Mouse (Mus musculus): ENCODE measurements around the gene Slamf7.

The Slamf7 gene

GRCm38 (mm10) chr1:171637101-171637500, 15.7 kb downstream of the Slamf7 start:
- DNase-seq (ENCODE audit: low read depth, low spot score), result no peak

DNA sequence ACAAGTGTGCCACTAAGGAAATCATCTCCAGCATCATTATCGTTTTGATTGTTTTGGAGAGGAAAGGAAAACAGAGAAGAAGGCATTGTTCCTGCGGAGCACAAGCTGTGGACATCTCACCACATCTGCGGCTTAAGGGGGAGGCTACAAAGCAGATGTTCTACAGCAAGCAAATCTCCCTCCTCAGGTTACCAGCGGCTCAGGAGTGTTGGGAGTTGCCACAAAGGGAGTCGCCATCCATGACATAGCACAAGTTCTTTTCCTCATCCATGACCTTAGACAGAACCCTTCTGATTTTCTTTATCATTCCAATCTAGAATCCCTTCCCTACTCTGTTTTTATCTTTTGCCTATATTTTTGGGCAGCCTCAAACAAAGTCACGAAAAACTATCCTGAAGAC, 17.1 kb downstream of the Slamf7 start:
- DNase-seq (ENCODE audit: low read depth, low spot score), result no peak

- peak; percentile 60 for DNase-seq (ENCODE audit: low read depth, low spot score)
These were observed 21.4 kb downstream of the Slamf7 start for GRCm38 (mm10) chr1:171631447-171631846.

DNA sequence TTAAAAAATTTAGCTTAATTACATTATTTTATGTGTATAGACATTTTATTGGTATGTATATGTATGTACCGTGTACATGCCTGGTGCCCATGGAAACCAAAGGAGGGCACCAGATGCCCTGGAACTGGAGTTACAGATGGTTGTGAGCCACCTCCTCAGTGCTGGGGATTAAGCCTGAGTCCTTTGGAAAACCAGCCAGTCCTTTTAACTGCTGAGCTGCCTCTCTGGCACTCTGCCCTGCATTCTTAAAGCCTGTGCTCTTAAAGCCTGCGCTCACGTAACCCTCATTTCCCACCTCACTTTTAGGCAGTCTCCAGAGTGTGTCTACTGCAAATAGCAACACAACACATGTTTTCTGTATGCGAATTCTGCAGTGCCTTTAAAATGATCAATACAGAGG, 21.9 kb downstream of the Slamf7 start:
- DNase-seq (ENCODE audit: low read depth, low spot score), result no peak

- DNase-seq (ENCODE audit: low read depth, low spot score), result no peak
These were observed 22.8 kb downstream of the Slamf7 start for GRCm38 (mm10) chr1:171630041-171630440.

GRCm38 (mm10) chr1:171629168-171629567, 23.7 kb downstream of the Slamf7 start:
- DNase-seq (ENCODE audit: low read depth, low spot score), result no peak

GRCm38 (mm10) chr1:171627801-171628200, 25.0 kb downstream of the Slamf7 start:
- DNase-seq (ENCODE audit: low read depth, low spot score), result no peak

- no peak for DNase-seq (ENCODE audit: low read depth, low spot score)
These were observed 32.7 kb downstream of the Slamf7 start for GRCm38 (mm10) chr1:171620091-171620490.

DNA sequence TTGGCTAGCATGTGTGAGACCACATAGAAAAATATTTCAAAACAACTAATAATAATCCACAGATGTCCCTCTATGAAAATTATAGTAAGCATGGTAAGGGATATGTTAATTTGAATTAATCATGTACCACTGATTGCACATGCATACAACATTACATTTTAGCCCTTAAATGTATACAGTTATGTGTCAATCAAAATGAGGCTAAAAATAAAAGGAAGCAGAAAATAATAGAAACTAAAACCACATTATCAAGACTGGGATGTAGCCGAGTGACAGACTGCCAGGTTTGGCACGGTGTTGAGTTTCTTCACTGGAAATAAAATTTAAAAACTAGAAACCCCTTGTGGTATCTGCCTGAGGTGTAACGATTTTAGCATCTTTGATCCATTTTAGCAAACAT, 33.2 kb downstream of the Slamf7 start:
- no peak for DNase-seq (ENCODE audit: low read depth, low spot score)

DNA sequence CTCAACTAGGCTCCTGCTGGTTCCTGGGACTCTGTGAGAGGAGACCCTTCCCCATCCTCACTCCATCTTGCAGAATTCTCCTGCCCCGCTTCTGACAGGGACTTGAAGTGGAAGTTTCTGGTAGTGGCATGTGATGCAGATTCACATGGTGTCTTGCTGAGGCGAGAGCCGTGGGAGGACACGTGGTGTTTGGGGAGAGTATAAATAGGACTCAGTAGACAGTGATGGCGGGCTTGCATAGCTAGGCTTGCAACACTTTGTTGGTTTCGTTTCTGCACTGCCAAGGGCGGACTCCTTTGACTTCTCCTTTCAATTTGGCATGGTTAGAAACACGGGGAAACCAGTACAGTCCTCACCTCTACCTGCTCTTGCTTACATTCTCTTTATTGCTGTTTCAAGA, 33.8 kb downstream of the Slamf7 start:
- peak; percentile 70 for DNase-seq (ENCODE audit: low read depth, low spot score)

DNA sequence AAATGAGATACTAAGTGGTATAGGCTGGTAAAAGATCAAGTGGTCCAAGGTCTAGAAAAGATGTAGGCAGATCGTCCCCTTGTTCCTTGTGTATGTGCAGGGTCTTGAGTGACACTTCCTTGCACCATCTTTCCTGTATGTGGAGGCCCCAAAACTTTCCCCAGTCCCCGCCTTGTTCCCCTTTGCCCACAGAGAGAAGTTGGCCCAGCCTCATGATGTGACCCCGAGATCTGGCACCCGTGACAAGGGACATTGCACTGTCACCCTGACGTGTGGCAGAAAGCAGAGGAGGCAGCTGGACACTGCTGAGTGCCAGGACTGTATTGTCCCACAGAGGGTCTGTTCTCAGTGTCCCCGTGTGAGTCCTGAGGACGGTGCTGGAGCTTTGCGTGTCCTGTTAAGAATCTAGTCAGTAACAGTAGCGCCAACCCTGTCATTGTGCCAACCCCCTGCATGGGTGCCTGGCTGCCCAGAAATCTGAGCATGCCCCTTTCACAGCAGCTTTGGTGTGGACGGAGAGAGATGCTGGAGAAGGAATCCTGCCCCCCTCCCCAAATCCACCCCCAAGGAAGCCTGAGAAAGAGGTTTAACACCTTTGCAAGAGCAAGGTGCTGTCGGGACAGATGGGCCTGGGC, 35.8 kb downstream of the Slamf7 start:
- no peak for DNase-seq (ENCODE audit: low read depth, low spot score)

- DNase-seq (ENCODE audit: low read depth, low spot score), result no peak
These were observed 38.9 kb downstream of the Slamf7 start for GRCm38 (mm10) chr1:171613962-171614361.

DNA sequence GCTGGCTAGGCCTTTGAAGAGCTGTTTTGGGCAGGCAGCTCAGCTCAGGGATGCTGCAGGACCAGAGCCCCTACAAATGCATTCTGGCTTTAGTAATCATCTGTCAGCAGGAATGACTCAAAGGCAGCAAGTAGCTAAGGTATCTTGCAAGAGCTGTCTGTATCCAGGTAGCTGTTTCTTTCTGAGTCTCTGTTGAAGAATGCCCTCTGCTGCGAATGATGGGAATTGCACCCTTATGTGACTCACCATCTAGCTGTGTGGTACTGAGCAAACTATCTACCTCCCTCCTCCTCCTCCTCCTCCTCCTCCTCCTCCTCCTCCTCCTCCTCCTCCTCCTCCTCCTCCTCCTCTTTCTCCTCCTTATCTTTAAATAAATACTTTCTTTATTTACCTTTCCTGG, 42.1 kb downstream of the Slamf7 start:
- no peak for DNase-seq (ENCODE audit: low read depth, low spot score)

DNA sequence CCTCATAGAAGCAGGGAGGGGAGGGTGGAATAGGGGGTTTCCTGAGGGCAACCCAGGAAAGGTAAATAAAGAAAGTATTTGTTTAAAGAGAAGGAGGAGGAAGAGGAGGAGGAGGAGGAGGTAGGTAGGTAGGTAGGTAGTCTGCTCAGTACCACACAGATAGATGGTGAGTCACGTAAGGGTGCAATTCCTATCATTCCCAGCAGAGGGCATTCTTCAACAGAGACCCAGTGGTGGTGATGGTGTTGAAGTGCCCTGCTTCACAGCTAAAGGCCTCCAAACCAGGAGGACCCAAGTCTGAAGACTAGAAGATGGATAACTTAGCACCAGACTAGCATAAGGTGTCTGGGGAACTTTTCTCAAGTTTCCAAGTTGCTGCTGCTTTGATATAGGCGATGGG, 42.8 kb downstream of the Slamf7 start:
- DNase-seq (ENCODE audit: low read depth, low spot score), result no peak

- no peak for DNase-seq (ENCODE audit: low read depth, low spot score)
These were observed 45.7 kb downstream of the Slamf7 start, which contains the start of gene Ly9 for GRCm38 (mm10) chr1:171607176-171607575. Ly9 (minus strand) TSS chr1:171607410.

- DNase-seq (ENCODE audit: low read depth, low spot score), result no peak
These were observed 46.2 kb downstream of the Slamf7 start for GRCm38 (mm10) chr1:171606656-171607055.

- DNase-seq (ENCODE audit: low read depth, low spot score), result no peak
These were observed 48.1 kb downstream of the Slamf7 start for GRCm38 (mm10) chr1:171604686-171605085.

DNA sequence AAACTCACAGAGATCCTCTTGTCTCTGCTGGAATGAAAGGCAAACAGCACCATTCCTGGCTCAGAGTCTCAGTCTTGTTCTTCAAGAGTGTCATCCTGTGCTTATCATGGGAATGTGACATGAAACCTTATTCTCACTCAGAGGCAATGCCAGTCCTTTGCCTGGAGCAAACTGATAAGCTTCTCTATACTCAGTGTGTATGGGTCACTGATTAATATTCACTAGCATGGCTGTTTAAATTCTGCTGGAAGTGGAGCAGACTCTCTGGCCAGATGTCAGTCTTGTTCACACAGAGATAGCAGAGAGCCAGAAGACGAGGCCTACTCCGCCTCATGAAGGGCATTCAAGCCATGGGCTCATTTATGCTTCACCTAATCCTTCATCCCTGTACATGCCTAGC, 68.3 kb downstream of the Slamf7 start:
- DNase-seq (ENCODE audit: low read depth, low spot score), result no peak
